ENCODE assay signal across 26 mouse cellular contexts in the genomic region with DNA sequence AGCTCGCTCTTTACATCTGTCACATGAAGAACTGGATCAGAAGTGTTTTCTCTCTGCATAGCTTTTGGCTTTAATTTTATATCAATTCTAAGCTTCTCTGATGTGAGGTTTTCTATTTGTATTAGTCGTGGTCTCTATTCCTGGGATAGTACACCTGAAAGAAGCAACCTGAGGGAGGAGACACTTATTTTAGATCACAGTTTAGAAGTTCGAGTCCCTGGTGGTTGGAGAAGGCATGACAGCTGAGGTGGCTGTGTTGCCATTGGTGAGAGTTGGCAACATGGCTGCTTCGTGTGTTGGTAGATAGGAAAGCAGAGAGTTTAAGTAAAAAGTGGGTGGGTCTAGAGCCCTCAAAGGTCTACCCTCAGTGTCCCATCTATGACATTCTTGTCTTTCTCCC.
DNase-seq lines count a peak whose midpoint lies in the region; ATAC-seq and TF ChIP-seq lines count a peak whose summit lies in the region.
"Had no signal": no experiment of that assay in that cellular context is flagged by ENCODE, and none has a peak within 500 bp of the region (broad histone marks: within the 10 kb centered on the region; RNA-seq: fewer than 3 reads in every experiment).

No protein-coding gene starts in this region.

- H3K4me2 ChIP-seq in kidney, postnatal 0 days (ENCODE audit: low read length) = no peak overlapping the region
- H3K4me2 ChIP-seq in kidney, embryonic 16.5 days (replicated peaks; ENCODE audit: low read depth, low read length) = no peak overlapping the region
- no peak overlapping the region for H3K4me2 ChIP-seq in midbrain, embryonic 11.5 days
- no peak overlapping the region for H3K4me2 ChIP-seq in midbrain, embryonic 15.5 days
- H3K4me2 ChIP-seq: heart, embryonic 11.5 days; hindbrain, embryonic 13.5 days; liver, embryonic 13.5 days; midbrain, embryonic 12.5 days had no signal

- H3K36me3 ChIP-seq in kidney, postnatal 0 days (ENCODE audit: insufficient read depth, low read length) = no peaks in the 10 kb centered on the region
- no peaks in the 10 kb centered on the region for H3K36me3 ChIP-seq in kidney, embryonic 16.5 days (ENCODE audit: insufficient read depth, low read length)
- no peaks in the 10 kb centered on the region for H3K36me3 ChIP-seq in midbrain, embryonic 11.5 days (ENCODE audit: control insufficient read depth, insufficient read depth, low read length)
- no peaks in the 10 kb centered on the region for H3K36me3 ChIP-seq in midbrain, embryonic 15.5 days (replicated peaks)
- H3K36me3 ChIP-seq: hindbrain, embryonic 13.5 days; liver, embryonic 13.5 days; midbrain, embryonic 12.5 days had no signal

- no peak overlapping the region for H3K4me3 ChIP-seq in gastrocnemius, adult 2 months
- no peak overlapping the region for H3K4me3 ChIP-seq in kidney, postnatal 0 days (replicated peaks; ENCODE audit: low read depth, low read length)
- H3K4me3 ChIP-seq in kidney, embryonic 16.5 days (ENCODE audit: low read length) = no peak overlapping the region
- H3K4me3 ChIP-seq in midbrain, embryonic 11.5 days (ENCODE audit: low read depth, low read length) = no peak overlapping the region
- H3K4me3 ChIP-seq in midbrain, embryonic 15.5 days = no peak overlapping the region
- H3K4me3 ChIP-seq: hindbrain, embryonic 13.5 days; liver, embryonic 13.5 days; midbrain, embryonic 12.5 days had no signal

- no peak for DNase-seq in gastrocnemius, adult 2 months
- DNase-seq in gastrocnemius, adult 8-10 months (ENCODE audit: low spot score in 2 of 2) = no peak
- no peak for DNase-seq in kidney, postnatal 0 days (ENCODE audit: low spot score)
- DNase-seq in midbrain, embryonic 11.5 days (ENCODE audit: low spot score, missing footprints) = peak; percentile 74
- DNase-seq in ZHBTc4 (ENCODE audit: low read depth, low spot score) = peak; percentile 19
- DNase-seq: adrenal gland, postnatal 10 days; cerebellum, adult 11 months; cerebellum, adult 9-10 months; cerebellum, postnatal 36 days; gastrocnemius, postnatal 10 days; heart, postnatal 4 days; kidney, adult 18-20 months; kidney, postnatal 14 days; liver, embryonic 13.5 days; lung, adult 18-20 months; lung, postnatal 36 days; spleen, adult 18-20 months; thymus, adult 18-20 months; thymus, postnatal 25 days had no signal

- no peaks in the 10 kb centered on the region for H3K4me1 ChIP-seq in kidney, postnatal 0 days (replicated peaks; ENCODE audit: insufficient read depth, low read length)
- no peaks in the 10 kb centered on the region for H3K4me1 ChIP-seq in kidney, embryonic 16.5 days (ENCODE audit: insufficient read depth, low read length)
- no peaks in the 10 kb centered on the region for H3K4me1 ChIP-seq in midbrain, embryonic 11.5 days (ENCODE audit: control insufficient read depth, insufficient read depth, low read length)
- H3K4me1 ChIP-seq in midbrain, embryonic 15.5 days = no peaks in the 10 kb centered on the region
- H3K4me1 ChIP-seq: hindbrain, embryonic 13.5 days; liver, embryonic 13.5 days; midbrain, embryonic 12.5 days had no signal

- no peak overlapping the region for H3K9ac ChIP-seq in kidney, postnatal 0 days (ENCODE audit: low read depth, low read length)
- no peak overlapping the region for H3K9ac ChIP-seq in kidney, embryonic 16.5 days (replicated peaks; ENCODE audit: low read length)
- no peak overlapping the region for H3K9ac ChIP-seq in midbrain, embryonic 11.5 days (ENCODE audit: low read length)
- no peak overlapping the region for H3K9ac ChIP-seq in midbrain, embryonic 15.5 days
- H3K9ac ChIP-seq: hindbrain, embryonic 13.5 days; liver, embryonic 13.5 days; midbrain, embryonic 12.5 days had no signal

- WGBS in kidney, postnatal 0 days = 94% methylated on average over 4 of the region's 4 CpGs
- 86% methylated on average over 4 of the region's 4 CpGs for WGBS in kidney, embryonic 16.5 days
- 89% methylated on average over 4 of the region's 4 CpGs for WGBS in midbrain, embryonic 11.5 days
- 89% methylated on average over 4 of the region's 4 CpGs for WGBS in midbrain, embryonic 15.5 days

- intact Hi-C loops in gastrocnemius, adult 2 months (cut with DNase I) = no loop called here

- 0 out of 2 replicates have a peak, but pooled peaks have one; percentile 3 for TF ChIP-seq CTCF in gastrocnemius, adult 2 months (IDR thresholded peaks at IDR 0.05)
- TF ChIP-seq CTCF in kidney, postnatal 0 days (IDR thresholded peaks at IDR 0.05; ENCODE audit: low read depth) = peak; percentile 21; the same call in 1 of the 2 replicates

- H3K27ac ChIP-seq in gastrocnemius, adult 2 months = no peak overlapping the region
- no peak overlapping the region for H3K27ac ChIP-seq in kidney, postnatal 0 days
- H3K27ac ChIP-seq in kidney, embryonic 16.5 days (ENCODE audit: low read length) = no peak overlapping the region
- no peak overlapping the region for H3K27ac ChIP-seq in midbrain, embryonic 11.5 days (ENCODE audit: low read depth, low read length)
- H3K27ac ChIP-seq in midbrain, embryonic 15.5 days = no peak overlapping the region
- H3K27ac ChIP-seq: hindbrain, embryonic 13.5 days; liver, embryonic 13.5 days; midbrain, embryonic 12.5 days had no signal

- H3K27me3 ChIP-seq in kidney, postnatal 0 days (ENCODE audit: insufficient read depth, low read length) = no peaks in the 10 kb centered on the region
- no peaks in the 10 kb centered on the region for H3K27me3 ChIP-seq in kidney, embryonic 16.5 days (ENCODE audit: insufficient read depth, low read length)
- no peaks in the 10 kb centered on the region for H3K27me3 ChIP-seq in midbrain, embryonic 11.5 days (ENCODE audit: control insufficient read depth, insufficient read depth, low read length)
- H3K27me3 ChIP-seq in midbrain, embryonic 15.5 days (replicated peaks) = no peaks in the 10 kb centered on the region
- H3K27me3 ChIP-seq: hindbrain, embryonic 13.5 days; liver, embryonic 13.5 days; midbrain, embryonic 12.5 days had no signal

- no peaks in the 10 kb centered on the region for H3K9me3 ChIP-seq in kidney, postnatal 0 days (replicated peaks; ENCODE audit: low read length)
- no peaks in the 10 kb centered on the region for H3K9me3 ChIP-seq in kidney, embryonic 16.5 days (ENCODE audit: low read length)
- H3K9me3 ChIP-seq in midbrain, embryonic 11.5 days (ENCODE audit: control insufficient read depth, low read length) = no peaks in the 10 kb centered on the region
- no peaks in the 10 kb centered on the region for H3K9me3 ChIP-seq in midbrain, embryonic 15.5 days
- H3K9me3 ChIP-seq: hindbrain, embryonic 13.5 days; liver, embryonic 13.5 days; midbrain, embryonic 12.5 days had no signal

- ATAC-seq in kidney, postnatal 0 days (replicated peaks; ENCODE audit: low FRiP score, low read depth) = no peak
- no peak for ATAC-seq in kidney, embryonic 16.5 days (ENCODE audit: low FRiP score, low TSS enrichment)
- no peak for ATAC-seq in midbrain, embryonic 11.5 days (ENCODE audit: low FRiP score)
- ATAC-seq in midbrain, embryonic 15.5 days (replicated peaks) = no peak
- no peak for ATAC-seq in inflammation-experienced regulatory T-cells, adult 6 months
- ATAC-seq: forebrain, embryonic 14.5 days had no signal

Comparison
In these comparisons a context has a peak if more than half of its experiments do, and no peak if none do; other contexts are left out.
1. DNase-seq: peak in midbrain, embryonic 11.5 days (single experiment) and ZHBTc4 (single experiment); none in gastrocnemius, adult 2 months (single experiment), gastrocnemius, adult 8-10 months (0 of 2) and kidney, postnatal 0 days (single experiment).